Comparison of ENCODE assay signal across 20 mouse cellular contexts in genomic region chr4:129021886-129022285, GRCm38 (mm10). TPM values are rescaled to one million over a fixed set of nuclear protein-coding genes. Genes with fewer than 3 reads are reported as not detected.
DNase-seq lines count a peak whose midpoint lies in the region; ATAC-seq and TF ChIP-seq lines count a peak whose summit lies in the region.
"Had no signal": no experiment of that assay in that cellular context is flagged by ENCODE, and none has a peak within 500 bp of the region (broad histone marks: within the 10 kb centered on the region; RNA-seq: fewer than 3 reads in every experiment).

No protein-coding gene starts in this region.

- H3K4me2 ChIP-seq in heart, embryonic 12.5 days, result no peak overlapping the region
- H3K4me2 ChIP-seq in heart, postnatal 0 days (ENCODE audit: low read depth, low read length), result no peak overlapping the region
- H3K4me2 ChIP-seq: embryonic facial prominence, embryonic 15.5 days; forebrain, embryonic 15.5 days; hindbrain, embryonic 15.5 days had no signal

- 0 out of 2 replicates have a peak, but pooled peaks cover 3% of the 10 kb centered on the region for H3K27me3 ChIP-seq in heart, embryonic 12.5 days (replicated peaks)
- H3K27me3 ChIP-seq in heart, postnatal 0 days (ENCODE audit: control insufficient read depth, insufficient read depth, low read length), result no peaks in the 10 kb centered on the region
- peaks cover 12% of the 10 kb centered on the region; the same call in 1 of the 2 replicates for H3K27me3 ChIP-seq in heart, embryonic 10.5 days (ENCODE audit: insufficient read depth, poor library complexity, severe bottlenecking)
- H3K27me3 ChIP-seq: CH12.LX; embryonic facial prominence, embryonic 15.5 days; forebrain, embryonic 15.5 days; hindbrain, embryonic 15.5 days had no signal

- TF ChIP-seq CTCF in heart, postnatal 0 days (IDR thresholded peaks at IDR 0.05; ENCODE audit: low read depth), result no peak

- H3K27ac ChIP-seq in heart, embryonic 12.5 days (ENCODE audit: poor library complexity, severe bottlenecking), result no peak overlapping the region
- H3K27ac ChIP-seq in heart, postnatal 0 days (ENCODE audit: low read depth), result peak overlapping the region; percentile 93
- H3K27ac ChIP-seq in heart, embryonic 10.5 days, result no peak overlapping the region
- H3K27ac ChIP-seq: embryonic facial prominence, embryonic 15.5 days; forebrain, embryonic 10.5 days; forebrain, embryonic 15.5 days; hindbrain, embryonic 15.5 days had no signal

- H3K4me3 ChIP-seq in heart, embryonic 12.5 days, result no peak overlapping the region
- no peak overlapping the region for H3K4me3 ChIP-seq in heart, postnatal 0 days (ENCODE audit: low read depth, low read length)
- no peak overlapping the region for H3K4me3 ChIP-seq in heart, embryonic 10.5 days
- H3K4me3 ChIP-seq: embryonic facial prominence, embryonic 15.5 days; erythroblast, embryonic 14.5 days; forebrain, embryonic 10.5 days; forebrain, embryonic 15.5 days; hindbrain, embryonic 15.5 days had no signal

- peaks cover 34% of the 10 kb centered on the region for H3K4me1 ChIP-seq in heart, embryonic 12.5 days (replicated peaks)
- peaks cover 34% of the 10 kb centered on the region for H3K4me1 ChIP-seq in heart, postnatal 0 days (ENCODE audit: control insufficient read depth, insufficient read depth)
- peaks cover 19% of the 10 kb centered on the region for H3K4me1 ChIP-seq in heart, embryonic 10.5 days

- no peaks in the 10 kb centered on the region for H3K36me3 ChIP-seq in heart, embryonic 12.5 days
- no peaks in the 10 kb centered on the region for H3K36me3 ChIP-seq in heart, postnatal 0 days (replicated peaks; ENCODE audit: control insufficient read depth, insufficient read depth, low read length)
- H3K36me3 ChIP-seq in heart, embryonic 10.5 days, result no peaks in the 10 kb centered on the region
- H3K36me3 ChIP-seq: embryonic facial prominence, embryonic 15.5 days; forebrain, embryonic 10.5 days; forebrain, embryonic 15.5 days; hindbrain, embryonic 15.5 days had no signal

- peak; percentile 94 for DNase-seq in heart, adult 11 months
- DNase-seq in heart, postnatal 0 days (ENCODE audit: low spot score), result peak; percentile 15
- no peak for DNase-seq in heart, embryonic 10.5 days (ENCODE audit: low spot score)
- peak; percentile 63 for DNase-seq in NIH3T3 (ENCODE audit: low read depth)
- DNase-seq in thymus, postnatal 25 days, result no peak
- DNase-seq: adrenal gland, adult 8-10 months; adrenal gland, postnatal 36 days; cerebellum, adult 2 months; cerebellum, postnatal 10 days; gastrocnemius, postnatal 10 days; heart, postnatal 14 days had no signal

- 65% methylated on average over 4 of the region's 4 CpGs for WGBS in heart, embryonic 12.5 days
- 55% methylated on average over 4 of the region's 4 CpGs for WGBS in heart, postnatal 0 days
- 70% methylated on average over 4 of the region's 4 CpGs for whole genome bisulfite sequencing in heart, embryonic 10.5 days

- peak; percentile 9; the same call in 1 of the 2 replicates for TF ChIP-seq EP300 in heart, postnatal 0 days (IDR thresholded peaks at IDR 0.05; ENCODE audit: low read depth)

- no peak overlapping the region for H3K9ac ChIP-seq in heart, embryonic 12.5 days
- no peak overlapping the region for H3K9ac ChIP-seq in heart, postnatal 0 days (replicated peaks; ENCODE audit: low read depth, low read length)
- H3K9ac ChIP-seq: embryonic facial prominence, embryonic 15.5 days; forebrain, embryonic 15.5 days; hindbrain, embryonic 15.5 days had no signal

- H3K9me3 ChIP-seq in heart, embryonic 12.5 days (replicated peaks), result no peaks in the 10 kb centered on the region
- H3K9me3 ChIP-seq in heart, postnatal 0 days (replicated peaks; ENCODE audit: control insufficient read depth, low read length), result no peaks in the 10 kb centered on the region
- H3K9me3 ChIP-seq in heart, embryonic 10.5 days, result no peaks in the 10 kb centered on the region
- H3K9me3 ChIP-seq: embryonic facial prominence, embryonic 15.5 days; forebrain, embryonic 10.5 days; forebrain, embryonic 15.5 days; hindbrain, embryonic 15.5 days had no signal

- no peak for ATAC-seq in heart, embryonic 12.5 days (ENCODE audit: insufficient number of reproducible peaks, low FRiP score)
- ATAC-seq in heart, postnatal 0 days (ENCODE audit: insufficient read depth, low read depth), result no peak
- no peak for ATAC-seq in megakaryocyte progenitor cell, adult 5-6 weeks (replicated peaks; ENCODE audit: poor library complexity)
- ATAC-seq: forebrain, embryonic 15.5 days; intestine, embryonic 16.5 days had no signal

RNA-seq across cellular contexts. Expression of gene Ak2, which starts 30.1 kb away (rescaled TPM):
- 164 and 167 TPM in 2 replicates for polyA plus RNA-seq in heart, embryonic 12.5 days (2016; fragmentation: Nextera tagmentation; extraction: Ambion mirVana)
- 46.0 and 58.6 TPM in 2 replicates for total RNA-seq in heart, postnatal 0 days (2014; rRNA removed; ENCODE audit: low replicate concordance)
- 148 and 153 TPM in 2 replicates for polyA plus RNA-seq in heart, postnatal 0 days (2015; fragmentation: Nextera tagmentation; extraction: Ambion mirVana)
- 189 and 215 TPM in 2 replicates for polyA plus RNA-seq in heart, embryonic 10.5 days (2016; fragmentation: Nextera tagmentation; extraction: Ambion mirVana)
- total RNA-seq in megakaryocyte progenitor cell, adult 5-6 weeks (2015), result 97.7 and 107 TPM in 2 replicates
- total RNA-seq in megakaryocyte progenitor cell, adult 5-6 weeks (2017), result 165 and 176 TPM in 2 replicates

RNA-seq across cellular contexts. Expression of gene Rnf19b, which starts 36.2 kb away (rescaled TPM):
- polyA plus RNA-seq in heart, embryonic 12.5 days (2016; fragmentation: Nextera tagmentation; extraction: Ambion mirVana), result 8.1 and 8.2 TPM in 2 replicates
- total RNA-seq in heart, postnatal 0 days (2014; rRNA removed; ENCODE audit: low replicate concordance), result 25.6 and 46.0 TPM in 2 replicates
- polyA plus RNA-seq in heart, postnatal 0 days (2015; fragmentation: Nextera tagmentation; extraction: Ambion mirVana), result 5.8 and 7.2 TPM in 2 replicates
- 5.3 and 6.8 TPM in 2 replicates for polyA plus RNA-seq in heart, embryonic 10.5 days (2016; fragmentation: Nextera tagmentation; extraction: Ambion mirVana)
- total RNA-seq in megakaryocyte progenitor cell, adult 5-6 weeks (2015), result 24.5 and 29.0 TPM in 2 replicates
- 44.3 and 49.5 TPM in 2 replicates for total RNA-seq in megakaryocyte progenitor cell, adult 5-6 weeks (2017)

RNA-seq across cellular contexts. Expression of gene Azin2, which starts 59.6 kb away (rescaled TPM):
- polyA plus RNA-seq in heart, embryonic 12.5 days (2016; fragmentation: Nextera tagmentation; extraction: Ambion mirVana), result 6.8 and 7.4 TPM in 2 replicates
- total RNA-seq in heart, postnatal 0 days (2014; rRNA removed; ENCODE audit: low replicate concordance), result 4.8 and 7.7 TPM in 2 replicates
- 6.0 and 7.1 TPM in 2 replicates for polyA plus RNA-seq in heart, postnatal 0 days (2015; fragmentation: Nextera tagmentation; extraction: Ambion mirVana)
- 4.0 and 4.7 TPM in 2 replicates for polyA plus RNA-seq in heart, embryonic 10.5 days (2016; fragmentation: Nextera tagmentation; extraction: Ambion mirVana)
- 0.91 and 1.7 TPM in 2 replicates for total RNA-seq in megakaryocyte progenitor cell, adult 5-6 weeks (2015)
- total RNA-seq in megakaryocyte progenitor cell, adult 5-6 weeks (2017), result 2.1 and 2.2 TPM in 2 replicates
- polyA plus RNA-seq: erythroblast, embryonic 14.5 days had no signal

Comparison
In these comparisons a context has a peak if more than half of its experiments do, and no peak if none do; other contexts are left out.
1. DNase-seq: peak in heart, adult 11 months (single experiment), heart, postnatal 0 days (single experiment) and NIH3T3 (single experiment); none in heart, embryonic 10.5 days (single experiment) and thymus, postnatal 25 days (single experiment).